Mouse (Mus musculus): Measurements from ENCODE around the gene Havcr2.

DNA sequence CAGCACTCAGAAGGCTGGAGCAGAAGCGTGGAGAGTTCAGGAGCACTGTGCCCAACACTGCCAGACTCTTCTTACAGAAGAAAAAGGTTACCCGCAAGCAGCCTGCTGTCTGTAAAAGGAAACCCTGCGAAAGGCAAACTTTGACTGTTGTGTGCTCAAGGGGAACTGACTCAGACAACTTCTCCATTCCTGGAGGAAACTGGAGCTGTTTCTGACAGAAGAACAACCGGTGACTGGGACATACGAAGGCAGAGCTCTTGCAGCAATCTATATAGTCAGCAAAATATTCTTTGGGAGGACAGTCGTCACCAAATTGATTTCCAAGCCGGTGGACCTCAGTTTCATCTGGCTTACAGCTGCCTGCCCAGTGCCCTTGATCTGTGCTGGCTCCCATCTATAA is 25.8 kb downstream of the Havcr2 start:
- TF ChIP-seq CTCF (IDR thresholded peaks at IDR 0.05): no peak
- no peak for TF ChIP-seq POLR2A (IDR thresholded peaks at IDR 0.05; ENCODE audit: insufficient read depth, low read depth, low read length)
